In the genomic region with DNA sequence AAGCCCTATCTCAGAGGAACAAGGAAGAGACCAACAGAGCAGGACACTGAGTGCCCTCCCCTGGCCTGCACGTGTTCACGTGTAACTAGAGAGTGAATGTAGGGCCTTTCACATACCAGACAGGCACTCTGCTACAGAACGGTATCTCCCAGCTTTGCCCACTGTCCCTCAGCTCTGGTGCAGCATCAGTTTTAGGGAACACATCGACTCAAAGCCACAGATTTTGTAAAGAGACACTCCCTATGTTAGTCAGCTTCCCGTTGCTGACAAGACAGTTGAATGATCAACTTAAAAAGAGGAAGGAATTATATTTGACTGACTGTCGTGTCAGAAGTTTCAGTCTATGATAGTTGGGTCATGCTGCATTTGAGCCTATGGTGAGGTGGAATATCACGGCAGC, we compare ENCODE assay signal across 14 mouse cellular contexts.
DNase-seq lines count a peak whose midpoint lies in the region; ATAC-seq and TF ChIP-seq lines count a peak whose summit lies in the region.
"Had no signal": no experiment of that assay in that cellular context is flagged by ENCODE, and none has a peak within 500 bp of the region (broad histone marks: within the 10 kb centered on the region; RNA-seq: fewer than 3 reads in every experiment).

No protein-coding gene starts in this region.

- peak; percentile 32 for DNase-seq in liver, adult 2 months (ENCODE audit: extremely low read depth, low read depth, low spot score)
- no peak for DNase-seq in liver
- peak; percentile 35 to 37 for DNase-seq in B cell, adult 2 months
- no peak for DNase-seq in cerebellum, adult 11-12 months
- DNase-seq in gastrocnemius, postnatal 36 days, result no peak
- DNase-seq: adrenal gland, postnatal 10 days; right cerebral cortex, postnatal 14 days; thymus, postnatal 25 days had no signal

- no peaks in the 10 kb centered on the region for H3K4me1 ChIP-seq in liver, adult 2 months (ENCODE audit: control insufficient read depth, insufficient read depth, low read length)
- peaks cover 35% of the 10 kb centered on the region for H3K4me1 ChIP-seq in bone marrow macrophage, adult 2 months (ENCODE audit: control insufficient read depth, insufficient read depth, low read length)
- H3K4me1 ChIP-seq: forebrain, embryonic 13.5 days had no signal

- no peaks in the 10 kb centered on the region for H3K36me3 ChIP-seq in liver, adult 2 months (ENCODE audit: control insufficient read depth, insufficient read depth, low read length)
- H3K36me3 ChIP-seq: stomach, embryonic 15.5 days had no signal

- no peaks in the 10 kb centered on the region for H3K79me2 ChIP-seq in liver, adult 2 months (ENCODE audit: control insufficient read depth, insufficient read depth, low read length)

- H3K27me3 ChIP-seq in liver, adult 2 months (ENCODE audit: control insufficient read depth, insufficient read depth, low read length), result no peaks in the 10 kb centered on the region
- H3K27me3 ChIP-seq: forebrain, embryonic 13.5 days; stomach, embryonic 15.5 days had no signal

- TF ChIP-seq POLR2A in liver, adult 2 months (IDR thresholded peaks at IDR 0.05; ENCODE audit: extremely low read depth, insufficient read depth, low read length), result no peak
- TF ChIP-seq POLR2A in bone marrow macrophage, adult 2 months (IDR thresholded peaks at IDR 0.05; ENCODE audit: borderline replicate concordance, low read depth, low read length), result no peak

- 79% methylated on average over 7 of the region's 7 CpGs for WGBS in liver, adult 2 months

- TF ChIP-seq CTCF in liver, adult 2 months (IDR thresholded peaks at IDR 0.05; ENCODE audit: low read depth, low read length), result no peak
- TF ChIP-seq CTCF in bone marrow macrophage, adult 2 months (IDR thresholded peaks at IDR 0.05; ENCODE audit: low read depth, low read length), result no peak

- ATAC-seq in megakaryocyte progenitor cell, adult 5-6 weeks (replicated peaks; ENCODE audit: poor library complexity), result peak; percentile 81
- no peak for ATAC-seq in megakaryocyte-erythroid progenitor cell, adult 5-6 weeks (replicated peaks; ENCODE audit: low FRiP score, low TSS enrichment, poor library complexity, severe bottlenecking)
- ATAC-seq: forebrain, embryonic 13.5 days had no signal

- no peak overlapping the region for H3K9ac ChIP-seq in liver, adult 2 months (ENCODE audit: low read depth, low read length)
- H3K9ac ChIP-seq: forebrain, embryonic 13.5 days; hindbrain, embryonic 14.5 days; stomach, embryonic 15.5 days had no signal

- no peak overlapping the region for H3K4me3 ChIP-seq in liver, adult 2 months (ENCODE audit: insufficient read depth, low read depth, low read length)
- H3K4me3 ChIP-seq in bone marrow macrophage, adult 2 months (ENCODE audit: insufficient read depth, low read length), result peak overlapping the region; percentile 34
- H3K4me3 ChIP-seq: forebrain, embryonic 13.5 days; stomach, embryonic 15.5 days had no signal

- no peak overlapping the region for H3K27ac ChIP-seq in liver, adult 2 months (replicated peaks; ENCODE audit: insufficient read depth, low read depth, low read length)
- peak overlapping the region; percentile 97 for H3K27ac ChIP-seq in bone marrow macrophage, adult 2 months (ENCODE audit: insufficient read depth, low read depth, low read length)
- H3K27ac ChIP-seq: forebrain, embryonic 13.5 days; hindbrain, embryonic 14.5 days; stomach, embryonic 15.5 days had no signal

- intact Hi-C loops in gastrocnemius, postnatal 36 days (cut with DNase I), result no loop called here

Comparison
In these comparisons a context has a peak if more than half of its experiments do, and no peak if none do; other contexts are left out.
1. DNase-seq: peak in liver, adult 2 months (single experiment) and B cell, adult 2 months (2 of 2); none in liver (single experiment), cerebellum, adult 11-12 months (single experiment) and gastrocnemius, postnatal 36 days (0 of 2).